Mouse (Mus musculus): ENCODE data around the gene Unc13d.

DNA sequence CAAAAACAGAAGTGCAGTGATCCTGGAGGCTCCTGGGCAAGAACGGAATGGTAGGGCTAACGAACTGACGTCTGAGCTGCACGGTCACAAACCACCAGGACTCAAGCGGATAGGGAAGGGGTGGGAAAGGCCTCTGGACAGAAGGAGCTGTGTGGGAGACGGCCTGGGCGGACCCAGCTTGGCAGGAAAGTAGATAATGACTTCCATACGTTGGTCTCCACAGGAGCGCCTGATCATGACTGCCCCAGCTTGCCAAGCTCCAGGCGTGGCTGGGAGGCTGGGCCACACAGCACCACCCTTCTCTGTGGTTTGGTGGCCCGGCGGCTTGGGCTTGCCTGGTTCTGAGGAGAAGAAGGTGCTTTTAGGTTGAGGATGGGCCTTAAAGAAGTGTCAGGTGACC lies 39.5 kb upstream of the Unc13d start:
- no peak for TF ChIP-seq CTCF (conservative IDR thresholded peaks at IDR 0.05; ENCODE audit: low read length)
- TF ChIP-seq NANOG (IDR thresholded peaks at IDR 0.05; ENCODE audit: borderline replicate concordance, low read length): no peak
- no peak for TF ChIP-seq POU5F1 (IDR thresholded peaks at IDR 0.05; ENCODE audit: borderline replicate concordance, low read length)

Measured in E14TG2a.4 (cell line).